Mouse (Mus musculus) gastrocnemius, postnatal 14 days (tissue): Measurements from ENCODE around the gene Lsm10. TPM values are rescaled to one million over a fixed set of nuclear protein-coding genes. Genes with fewer than 3 reads are reported as not detected.
A peak's percentile ranks its signal among the peaks of the same experiment; 100 is the strongest.
"Not testable (repeated sequence)": the region's sequence is repeated elsewhere in the genome, so short reads cannot be mapped to it uniquely, and the experiment has no call there.

Source experiments
- DNase-seq: peaks from one replicate; pipeline ENCODE4 v3.0.0; 2021; ENCODE audit warnings: mixed read lengths
- intact Hi-C: fragments of 180-260 bp; cut with DNase I; formaldehyde crosslinking; loops from one replicate; pipeline ENCODE4 v1.15.1; 2025; ENCODE audit warnings: low total_unique reads
- total RNA-seq, 2 experiments: library from RNA; stranded (reverse); gene quantifications; 2 replicates each; pipeline ENCODE4 v1.2.3; 2021

Lsm10 gene
- total RNA-seq, 2 experiments from 2014 or later = 5.7 to 8.3 TPM

GRCm38 (mm10) chr4:126090848-126091124, 5.6 kb upstream of the Lsm10 start:
- intact Hi-C loops = no loop called here

GRCm38 (mm10) chr4:126091873-126092272, 4.5 kb upstream of the Lsm10 start:
- DNase-seq = no peak
- intact Hi-C loops = no loop called here

More at GRCm38 (mm10) chr4:126090848-126091124, 5.6 kb upstream of the Lsm10 start:
- DNase-seq = no peak

GRCm38 (mm10) chr4:126095622-126096430, 597 bp upstream of the Lsm10 start:
- DNase-seq, intact Hi-C loops: not testable (repeated sequence)

GRCm38 (mm10) chr4:126097711-126098253, 1.4 kb downstream of the Lsm10 start:
- no peak for DNase-seq
- intact Hi-C loops = no loop called here

GRCm38 (mm10) chr4:126099365-126099764, 2.9 kb downstream of the Lsm10 start:
- DNase-seq = no peak
- intact Hi-C loops = no loop called here

GRCm38 (mm10) chr4:126100764-126101163, 4.3 kb downstream of the Lsm10 start:
- intact Hi-C loops = no loop called here
- DNase-seq = no peak

- no peak for DNase-seq
- intact Hi-C loops = no loop called here
Measured at GRCm38 (mm10) chr4:126102061-126102841, 5.8 kb downstream of the Lsm10 start.

- intact Hi-C loops = no loop called here
- peak; percentile 90 for DNase-seq
Measured at GRCm38 (mm10) chr4:126103057-126103581, 6.7 kb downstream of the Lsm10 start.

- intact Hi-C loops = no loop called here
- peak; percentile 96 for DNase-seq
Measured at GRCm38 (mm10) chr4:126103590-126104068, 7.2 kb downstream of the Lsm10 start, which contains the start of gene Stk40. Gene Stk40 (plus strand): TSS chr4:126103957.

- DNase-seq = peak; percentile 32
- intact Hi-C loops = no loop called here
Measured at GRCm38 (mm10) chr4:126104261-126105075, 8.0 kb downstream of the Lsm10 start.

- intact Hi-C loops = no loop called here
- DNase-seq = no peak
Measured at GRCm38 (mm10) chr4:126105131-126105783, 8.8 kb downstream of the Lsm10 start.

- intact Hi-C loops = no loop called here
- DNase-seq = no peak
Measured at GRCm38 (mm10) chr4:126108061-126108740, 11.8 kb downstream of the Lsm10 start.

- DNase-seq = no peak
- intact Hi-C loops = no loop called here
Measured at GRCm38 (mm10) chr4:126109613-126110373, 13.4 kb downstream of the Lsm10 start.

GRCm38 (mm10) chr4:126110374-126111152, 14.1 kb downstream of the Lsm10 start:
- DNase-seq = peak; percentile 85
- intact Hi-C loops = no loop called here

GRCm38 (mm10) chr4:126111153-126111549, 14.7 kb downstream of the Lsm10 start:
- intact Hi-C loops = no loop called here
- peak; percentile 46 for DNase-seq

- DNase-seq = peak; percentile 51
- intact Hi-C loops = no loop called here
Measured at GRCm38 (mm10) chr4:126113243-126113642, 16.8 kb downstream of the Lsm10 start.

- peak; percentile 79 for DNase-seq
- intact Hi-C loops = no loop called here
Measured at GRCm38 (mm10) chr4:126113943-126114342, 17.5 kb downstream of the Lsm10 start.
